Mouse (Mus musculus): ENCODE measurements around the gene Myoz1. TPM values are rescaled to one million over a fixed set of nuclear protein-coding genes. Genes with fewer than 3 reads are reported as not detected.

Gene Myoz1
- total and polyA plus RNA-seq, 3 experiments, result 0.15 TPM; not detected in 1

- no peaks in the 10 kb centered on the region for H3K27me3 ChIP-seq (ENCODE audit: control insufficient read depth in 1 of 2, insufficient read depth in 2 of 2, low read length in 2 of 2)
- TF ChIP-seq NELFE (IDR thresholded peaks at IDR 0.05; ENCODE audit: low read depth, low read length), result no peak
- TF ChIP-seq POLR2A (IDR thresholded peaks at IDR 0.05; ENCODE audit: control insufficient read depth in 1 of 2, insufficient read depth in 1 of 2, low read depth in 1 of 2, low read length in 2 of 2, poor library complexity in 1 of 2), result peak in 1 of 2 experiments; percentile 38; a peak in 1 of 4 replicates
- no peak for DNase-seq (ENCODE audit: low read depth, low spot score)
- H3K79me2 ChIP-seq (ENCODE audit: control insufficient read depth, insufficient read depth, low read length, poor library complexity), result peaks cover 21% of the 10 kb centered on the region
- H3K27ac ChIP-seq (ENCODE audit: control insufficient read depth, low read depth, low read length), result no peak overlapping the region
- peaks cover 12% of the 10 kb centered on the region in 2 experiments for H3K4me1 ChIP-seq (ENCODE audit: control insufficient read depth in 1 of 2, insufficient read depth in 2 of 2, low read length in 2 of 2)
- no peak overlapping the region for H3K4me3 ChIP-seq (ENCODE audit: control insufficient read depth in 1 of 2, insufficient read depth in 1 of 2, low read depth in 2 of 2, low read length in 2 of 2)
- H3K9me3 ChIP-seq (replicated peaks; ENCODE audit: insufficient read depth, low read length), result no peaks in the 10 kb centered on the region
- no peak overlapping the region for H3K9ac ChIP-seq (ENCODE audit: control insufficient read depth, low read depth, low read length, poor library complexity, severe bottlenecking)
- peaks cover 21 to 24% of the 10 kb centered on the region in 2 experiments for H3K36me3 ChIP-seq (ENCODE audit: control insufficient read depth in 1 of 2, insufficient read depth in 2 of 2, low read length in 2 of 2)
Measured at GRCm38 (mm10) chr14:20694185-20694883, 38.0 kb upstream of the Myoz1 start.

GRCm38 (mm10) chr14:20693589-20694101 lies 37.3 kb upstream of the Myoz1 start:
- DNase-seq (ENCODE audit: low read depth, low spot score), result no peak
- Histone ChIP-seq H3K4me1 (ENCODE audit: control insufficient read depth in 1 of 2, insufficient read depth in 2 of 2, low read length in 2 of 2) (peaks cover 6 to 8% of the 10 kb centered on the region in 2 experiments), H3K4me3 (ENCODE audit: control insufficient read depth in 1 of 2, insufficient read depth in 1 of 2, low read depth in 2 of 2, low read length in 2 of 2) (no peak overlapping the region), H3K79me2 (ENCODE audit: control insufficient read depth, insufficient read depth, low read length, poor library complexity) (peaks cover 21% of the 10 kb centered on the region), H3K9ac (ENCODE audit: control insufficient read depth, low read depth, low read length, poor library complexity, severe bottlenecking) (no peak overlapping the region), H3K27ac (ENCODE audit: control insufficient read depth, low read depth, low read length) (no peak overlapping the region), H3K27me3 (ENCODE audit: control insufficient read depth in 1 of 2, insufficient read depth in 2 of 2, low read length in 2 of 2) (no peaks in the 10 kb centered on the region), H3K9me3 (replicated peaks; ENCODE audit: insufficient read depth, low read length) (no peaks in the 10 kb centered on the region), H3K36me3 (ENCODE audit: control insufficient read depth in 1 of 2, insufficient read depth in 2 of 2, low read length in 2 of 2) (peaks cover 14 to 26% of the 10 kb centered on the region in 2 experiments)
- no peak for TF ChIP-seq TBP (IDR thresholded peaks at IDR 0.05; ENCODE audit: low read depth, low read length)

- no peaks in the 10 kb centered on the region for H3K4me1 ChIP-seq (ENCODE audit: control insufficient read depth in 1 of 2, insufficient read depth in 2 of 2, low read length in 2 of 2)
- H3K79me2 ChIP-seq (ENCODE audit: control insufficient read depth, insufficient read depth, low read length, poor library complexity), result peaks cover 14% of the 10 kb centered on the region
- no peak overlapping the region for H3K27ac ChIP-seq (ENCODE audit: control insufficient read depth, low read depth, low read length)
- no peaks in the 10 kb centered on the region for H3K9me3 ChIP-seq (replicated peaks; ENCODE audit: insufficient read depth, low read length)
- TF ChIP-seq POLR2A (IDR thresholded peaks at IDR 0.05; ENCODE audit: control insufficient read depth in 1 of 2, insufficient read depth in 1 of 2, low read depth in 1 of 2, low read length in 2 of 2, poor library complexity in 1 of 2), result peak in 1 of 2 experiments; percentile 25; a peak in 1 of 4 replicates
- TF ChIP-seq BHLHE40 (IDR thresholded peaks at IDR 0.05; ENCODE audit: borderline replicate concordance, low read depth, low read length), result no peak
- H3K9ac ChIP-seq (ENCODE audit: control insufficient read depth, low read depth, low read length, poor library complexity, severe bottlenecking), result no peak overlapping the region
- H3K27me3 ChIP-seq (ENCODE audit: control insufficient read depth in 1 of 2, insufficient read depth in 2 of 2, low read length in 2 of 2), result no peaks in the 10 kb centered on the region
- no peak overlapping the region for H3K4me3 ChIP-seq (ENCODE audit: control insufficient read depth in 1 of 2, insufficient read depth in 1 of 2, low read depth in 2 of 2, low read length in 2 of 2)
- peaks cover 0 to 36% of the 10 kb centered on the region in 2 experiments for H3K36me3 ChIP-seq (ENCODE audit: control insufficient read depth in 1 of 2, insufficient read depth in 2 of 2, low read length in 2 of 2)
- no peak for DNase-seq (ENCODE audit: low read depth, low spot score)
Measured at GRCm38 (mm10) chr14:20691772-20692171, 35.4 kb upstream of the Myoz1 start.

- Histone ChIP-seq H3K9ac (ENCODE audit: control insufficient read depth, low read depth, low read length, poor library complexity, severe bottlenecking) (no peak overlapping the region), H3K27ac (ENCODE audit: control insufficient read depth, low read depth, low read length) (no peak overlapping the region), H3K79me2 (ENCODE audit: control insufficient read depth, insufficient read depth, low read length, poor library complexity) (no peaks in the 10 kb centered on the region), H3K4me1 (ENCODE audit: control insufficient read depth in 1 of 2, insufficient read depth in 2 of 2, low read length in 2 of 2) (no peaks in the 10 kb centered on the region), H3K4me3 (ENCODE audit: control insufficient read depth in 1 of 2, insufficient read depth in 1 of 2, low read depth in 2 of 2, low read length in 2 of 2) (no peak overlapping the region), H3K36me3 (ENCODE audit: control insufficient read depth in 1 of 2, insufficient read depth in 2 of 2, low read length in 2 of 2) (peaks cover 0 to 43% of the 10 kb centered on the region in 2 experiments; a peak in 2 of 4 replicates), H3K9me3 (replicated peaks; ENCODE audit: insufficient read depth, low read length) (no peaks in the 10 kb centered on the region), H3K27me3 (ENCODE audit: control insufficient read depth in 1 of 2, insufficient read depth in 2 of 2, low read length in 2 of 2) (no peaks in the 10 kb centered on the region)
- TF ChIP-seq HCFC1 (IDR thresholded peaks at IDR 0.05; ENCODE audit: low read depth, low read length), result no peak
- no peak for TF ChIP-seq MAZ (IDR thresholded peaks at IDR 0.05; ENCODE audit: low read depth, low read length)
- no peak for TF ChIP-seq TAL1 (IDR thresholded peaks at IDR 0.05; ENCODE audit: low read length)
- no peak for TF ChIP-seq GABPA (IDR thresholded peaks at IDR 0.05; ENCODE audit: low read depth, low read length)
- TF ChIP-seq ZC3H11A (IDR thresholded peaks at IDR 0.05; ENCODE audit: low read depth, low read length), result no peak
- TF ChIP-seq TCF12 (IDR thresholded peaks at IDR 0.05; ENCODE audit: low read depth, low read length), result no peak
- no peak for TF ChIP-seq EP300 (IDR thresholded peaks at IDR 0.05; ENCODE audit: low read depth in 1 of 2, low read length in 2 of 2)
- no peak for DNase-seq (ENCODE audit: low read depth, low spot score)
Measured at GRCm38 (mm10) chr14:20689009-20689408, 32.7 kb upstream of the Myoz1 start.
